Mouse (Mus musculus) forelimb bud, embryonic 11.5 days (tissue): ENCODE measurements around the gene Btaf1.
"Not testable (repeated sequence)": the region's sequence is repeated elsewhere in the genome, so short reads cannot be mapped to it uniquely, and the experiment has no call there.

Experiments
- DNase-seq: peaks from one replicate; pipeline ENCODE4 v3.0.0-alpha.2; 2012; ENCODE audit warnings: low read depth, low spot score

Btaf1 gene

DNA sequence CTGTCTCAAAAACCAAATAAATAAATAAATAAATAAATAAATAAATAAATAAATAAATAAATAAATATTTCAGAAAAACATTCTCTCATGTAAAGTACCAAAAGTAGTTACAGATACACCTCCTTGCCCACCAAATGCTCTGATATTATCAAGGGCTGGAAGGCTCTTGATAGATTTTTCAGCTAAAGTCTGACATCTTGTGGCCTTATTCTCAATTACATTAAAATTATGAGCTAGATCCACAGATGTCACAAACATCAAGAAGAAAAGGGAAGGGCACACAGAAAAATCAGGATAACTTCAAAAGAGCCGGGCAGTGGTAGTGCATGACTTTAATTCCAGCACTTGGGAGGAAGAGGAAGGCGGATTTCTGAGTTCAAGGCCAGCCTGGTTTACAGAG is 3.9 kb upstream of the Btaf1 start:
- no peak for DNase-seq

DNA sequence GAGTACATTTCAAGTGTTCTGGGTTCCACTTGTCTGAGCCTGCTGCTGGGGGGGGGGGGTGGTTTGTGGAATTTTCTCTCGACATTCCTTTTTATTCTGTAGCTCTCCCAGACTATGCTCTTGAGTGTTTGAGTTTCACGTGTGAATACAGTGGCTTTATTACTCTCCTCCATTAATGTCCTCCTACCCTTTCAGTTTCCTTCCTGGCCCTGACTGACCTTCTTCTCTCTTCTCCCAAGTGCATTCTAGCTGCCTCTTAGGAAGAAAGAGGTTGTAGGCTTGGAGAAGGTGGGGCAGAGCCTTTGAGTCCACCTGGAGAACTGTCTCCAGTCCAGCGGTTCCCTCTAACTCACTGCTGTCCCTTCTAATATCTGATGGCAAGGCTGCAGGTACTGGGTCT is 2.9 kb upstream of the Btaf1 start:
- DNase-seq, result no peak

DNA sequence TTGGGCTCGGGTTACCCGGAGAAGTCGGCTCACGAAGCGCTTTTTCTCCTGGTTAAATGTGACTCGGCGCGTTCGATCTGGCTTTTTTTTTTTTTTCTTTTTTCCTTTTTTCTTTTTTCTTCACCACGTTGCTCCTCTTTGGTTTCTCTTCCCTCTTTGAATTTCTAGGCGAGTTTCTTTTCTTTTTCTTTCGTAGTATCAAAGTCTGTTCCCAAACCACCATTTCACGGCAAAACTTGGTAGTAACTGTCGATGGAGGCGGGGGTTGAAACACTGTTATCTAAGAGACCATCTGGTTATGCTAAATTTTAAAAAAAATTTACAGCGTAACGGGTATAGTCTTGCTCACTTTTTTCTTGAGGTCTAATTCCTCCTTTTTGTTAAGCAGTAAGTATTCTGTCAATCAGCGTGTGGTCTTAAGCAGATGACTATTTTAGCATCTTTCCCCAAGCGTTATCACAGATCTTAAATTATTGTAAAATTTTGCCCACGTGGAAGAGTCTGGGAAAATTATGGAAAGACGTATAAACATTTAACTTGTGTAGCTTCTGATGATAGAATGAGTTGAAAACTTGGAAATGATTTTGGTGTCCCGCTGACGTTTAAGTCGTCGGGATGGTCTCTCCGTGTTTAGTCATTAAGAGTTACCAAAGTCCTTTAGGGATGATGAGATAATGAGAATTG is 816 bp downstream of the Btaf1 start:
- no peak for DNase-seq

DNA sequence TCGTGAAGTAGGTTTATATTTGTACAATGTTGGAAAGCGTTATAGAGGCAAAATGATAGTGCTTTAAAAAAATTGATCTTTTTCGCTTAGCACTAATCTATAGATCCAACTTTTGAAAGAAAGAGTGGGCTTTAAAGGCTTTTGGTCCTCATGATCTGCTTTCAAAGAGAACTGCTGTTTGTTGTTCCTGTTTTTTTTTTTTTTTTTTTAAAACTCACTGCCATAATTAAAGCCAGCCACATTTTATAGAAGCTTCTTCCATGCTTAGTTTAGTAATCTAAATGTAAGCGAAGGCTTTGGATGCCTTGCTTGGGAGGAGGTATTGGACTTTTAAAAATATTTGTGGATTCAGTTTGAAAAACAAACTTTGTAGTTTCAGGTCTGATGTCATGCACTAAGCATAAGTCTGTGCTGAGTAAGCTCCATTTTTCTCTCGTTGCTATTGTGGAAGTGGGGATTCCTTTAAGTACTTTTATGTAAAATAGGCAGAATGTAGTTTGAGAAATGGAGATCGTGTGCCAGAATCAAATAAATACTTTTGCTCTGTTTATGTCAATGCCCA is 2.0 kb downstream of the Btaf1 start:
- DNase-seq, result no peak

DNA sequence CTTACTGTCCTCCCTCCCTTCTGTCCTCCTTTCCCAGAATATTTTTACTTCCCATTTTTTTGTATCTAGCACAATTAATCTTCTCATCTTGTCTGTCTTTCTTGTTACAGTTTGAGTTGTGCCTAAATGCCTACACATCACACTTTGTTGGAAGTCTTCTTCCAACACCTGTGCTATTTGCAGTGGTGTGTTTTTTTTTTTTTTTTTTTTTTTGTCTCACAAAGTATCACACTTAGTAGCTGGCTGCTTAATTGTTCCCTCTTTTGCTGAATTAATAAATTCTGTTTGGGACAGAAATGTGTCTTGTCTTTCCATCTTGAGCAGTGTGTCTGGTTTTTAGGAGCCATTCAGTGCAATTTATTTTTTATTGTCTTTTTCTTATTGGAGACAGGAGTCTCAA is 3.9 kb downstream of the Btaf1 start:
- DNase-seq, result no peak

DNA sequence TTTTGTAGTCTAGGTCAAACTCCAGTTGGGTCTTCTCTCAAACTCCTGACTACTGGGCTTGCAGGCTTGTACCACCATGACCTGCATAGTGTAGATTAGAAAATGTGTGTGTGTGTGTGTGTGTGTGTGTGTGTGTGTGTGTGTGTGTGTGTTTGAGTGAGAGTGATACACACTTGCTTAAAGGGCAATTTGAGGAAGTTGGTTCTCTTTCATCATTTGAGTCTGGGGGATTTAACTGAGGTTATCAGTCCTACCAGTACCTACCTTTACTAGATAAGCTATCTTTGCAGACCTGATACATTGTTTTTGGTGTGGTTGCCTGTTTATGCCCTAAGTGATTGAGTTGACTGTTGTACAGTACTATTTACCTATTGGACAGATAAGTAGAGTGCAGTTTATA is 6.2 kb downstream of the Btaf1 start:
- DNase-seq, result no peak

DNA sequence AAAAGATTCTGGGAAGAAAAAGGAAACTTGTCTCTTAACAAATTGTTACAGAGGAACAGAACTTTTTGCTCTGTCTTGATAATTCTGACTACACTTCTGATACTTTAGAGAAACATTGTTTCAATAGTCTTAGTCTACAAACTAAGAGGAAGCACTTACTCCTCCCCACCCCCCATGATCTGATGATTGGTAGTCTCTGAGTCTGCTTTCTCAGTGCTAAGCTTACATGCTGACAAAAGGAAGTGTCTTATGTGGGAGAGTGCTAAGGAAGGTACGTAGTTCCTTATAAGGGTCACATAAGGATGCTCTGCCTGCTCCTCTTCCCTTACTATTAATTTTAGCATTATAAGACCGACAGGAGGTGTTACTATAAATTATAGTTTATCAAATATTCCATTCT is 6.7 kb downstream of the Btaf1 start:
- DNase-seq, result no peak

DNA sequence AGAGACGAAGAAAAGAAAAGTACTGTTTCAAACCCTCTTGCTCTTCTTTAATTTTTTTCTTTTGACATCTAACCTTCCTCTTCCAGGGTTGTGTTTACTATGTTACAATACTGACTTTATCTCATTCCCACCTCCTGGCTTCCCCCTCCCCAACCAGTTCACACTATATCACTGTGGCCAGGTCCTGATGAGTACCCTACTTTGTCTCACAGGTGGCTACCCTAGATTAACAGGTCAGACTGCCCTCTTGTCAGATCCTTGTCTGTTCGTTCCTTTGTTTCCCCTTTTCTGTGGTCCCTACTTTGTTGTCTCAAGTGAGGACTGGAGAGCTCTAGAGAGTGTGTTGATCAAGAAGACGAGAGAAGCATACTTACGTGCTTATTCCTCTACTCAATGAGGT is 10.4 kb downstream of the Btaf1 start:
- no peak for DNase-seq

DNA sequence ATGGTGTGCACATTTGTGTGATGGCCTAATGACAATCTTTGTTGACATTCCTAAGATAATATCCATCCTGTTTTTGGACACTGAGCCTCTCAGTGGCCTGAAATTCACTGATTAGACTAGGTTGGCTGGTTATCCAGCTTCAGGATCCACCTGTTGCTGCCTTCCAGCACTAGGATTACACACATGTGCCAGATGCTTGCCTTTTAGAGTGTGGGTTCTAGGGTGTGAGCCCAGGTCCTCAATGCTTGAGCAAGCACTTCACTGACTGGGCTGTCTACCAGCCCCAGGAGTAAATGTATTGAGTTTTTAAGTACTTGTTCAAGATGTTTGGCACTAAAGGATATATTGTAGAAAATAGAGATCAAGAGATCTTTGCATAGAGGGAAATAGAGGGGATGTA is 12.1 kb downstream of the Btaf1 start:
- no peak for DNase-seq

DNA sequence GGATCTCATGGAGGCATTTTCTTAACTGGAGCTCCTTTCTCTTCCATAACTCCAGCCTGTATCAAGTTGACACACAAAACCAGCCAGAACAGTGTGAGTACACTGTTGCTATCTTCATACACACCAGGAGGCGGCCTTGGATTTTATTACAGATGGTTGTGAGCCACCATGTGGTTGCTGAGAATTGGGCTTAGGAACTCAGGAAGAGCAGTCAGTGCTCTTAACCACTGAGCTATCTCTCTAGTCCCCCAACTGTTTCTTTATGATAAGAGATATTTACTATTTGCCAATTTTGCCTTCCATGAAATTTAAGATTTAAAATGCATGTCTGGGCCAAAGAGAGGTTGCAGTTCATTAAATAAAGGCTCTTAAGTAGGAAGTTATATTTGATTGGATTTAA is 14.2 kb downstream of the Btaf1 start:
- no peak for DNase-seq

DNA sequence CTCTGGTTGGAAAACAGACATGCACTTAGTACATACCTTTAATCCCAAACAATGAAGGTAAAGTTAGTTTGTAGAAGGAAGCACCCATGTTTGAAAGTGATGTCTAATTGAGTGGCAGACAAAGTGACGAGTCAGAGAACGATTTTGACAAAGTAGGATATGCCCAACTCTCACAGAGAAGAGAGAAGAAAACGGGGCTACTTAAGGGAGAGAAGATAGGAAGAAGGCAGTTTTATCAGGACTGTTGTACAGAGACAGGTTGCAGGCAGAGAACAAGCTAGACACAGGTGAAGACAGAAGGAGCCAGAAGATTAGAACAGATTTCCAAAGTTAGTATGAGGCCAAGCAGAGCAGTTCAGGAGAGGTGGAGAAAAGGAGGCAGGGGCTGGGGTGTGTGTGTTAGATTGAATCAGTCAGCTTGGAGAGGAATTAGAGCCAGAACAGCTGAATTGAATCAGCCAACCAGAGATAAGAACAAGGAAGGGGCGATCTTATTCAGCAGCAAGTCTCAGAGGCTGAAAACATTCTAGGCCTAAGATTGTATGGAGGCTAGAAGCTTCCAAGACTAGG is 27.8 kb downstream of the Btaf1 start:
- no peak for DNase-seq

DNA sequence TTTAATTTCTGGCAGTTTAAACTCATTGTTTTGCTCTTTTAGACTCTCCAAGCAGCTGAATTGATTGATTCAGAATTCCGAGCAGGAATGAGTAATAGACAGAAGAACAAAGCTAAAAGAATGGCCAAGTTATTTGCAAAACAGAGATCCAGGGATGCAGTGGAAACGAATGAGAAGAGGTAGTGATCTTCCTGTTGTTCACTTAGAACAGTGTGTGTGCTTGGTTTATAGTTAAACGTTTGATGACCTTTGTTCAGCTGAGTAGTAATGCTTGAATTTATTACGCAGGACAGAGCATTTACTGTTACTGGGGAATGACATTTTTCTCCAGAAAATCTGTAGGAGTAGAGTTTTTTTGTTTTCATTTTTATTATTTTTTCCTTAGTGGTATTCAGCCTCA is 32.5 kb downstream of the Btaf1 start:
- no peak for DNase-seq

DNA sequence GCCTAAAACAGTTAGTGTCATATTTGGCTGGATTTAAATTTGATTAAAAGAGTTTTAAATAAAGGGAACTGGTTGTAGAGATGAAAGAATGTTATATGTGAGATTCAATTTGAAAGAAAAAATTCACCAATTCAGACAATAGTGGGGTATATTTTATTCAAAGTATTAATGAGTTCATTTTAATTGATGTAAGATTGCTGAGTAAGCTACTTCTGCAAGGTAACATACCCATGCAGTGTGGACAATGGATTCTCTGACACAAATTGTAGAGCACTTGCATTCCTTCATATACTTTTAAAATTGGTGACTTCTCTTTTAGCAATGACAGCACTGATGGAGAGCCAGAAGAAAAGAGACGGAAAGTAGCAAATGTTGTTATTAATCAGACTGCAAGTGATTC is 35.4 kb downstream of the Btaf1 start:
- no peak for DNase-seq

DNA sequence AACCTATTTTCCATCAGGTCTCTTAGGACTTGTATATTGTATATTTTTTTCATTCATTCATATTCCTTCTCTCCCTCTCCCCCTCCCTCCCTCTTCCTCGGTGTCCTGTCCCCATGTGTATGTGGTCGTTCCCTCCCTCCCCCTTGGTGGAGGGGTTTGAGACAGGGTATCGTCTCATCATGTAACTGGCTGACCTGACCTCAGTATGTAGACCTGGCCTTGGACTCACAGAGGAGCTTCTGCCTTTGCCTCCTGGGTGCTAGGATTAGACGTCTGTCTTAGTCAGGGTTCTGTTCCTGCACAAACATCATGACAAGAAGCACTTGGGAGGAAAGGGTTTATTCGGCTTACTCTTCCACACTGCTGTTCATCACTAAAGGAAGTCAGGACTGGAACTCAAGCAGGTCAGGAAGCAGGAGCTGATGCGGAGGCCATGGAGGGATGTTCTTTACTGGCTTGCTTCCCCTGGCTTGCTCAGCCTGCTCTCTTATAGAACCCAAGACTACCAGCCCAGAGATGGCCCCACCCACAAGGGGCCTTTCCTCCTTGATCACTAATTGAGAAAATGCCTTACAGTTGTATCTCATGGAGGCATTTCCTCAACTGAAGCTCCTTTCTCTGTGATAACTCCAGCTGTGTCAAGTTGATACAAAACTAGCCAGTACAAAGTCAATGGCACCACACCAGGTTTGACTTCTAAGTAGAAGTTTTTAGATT is 36.8 kb downstream of the Btaf1 start:
- DNase-seq, result not testable (repeated sequence)

DNA sequence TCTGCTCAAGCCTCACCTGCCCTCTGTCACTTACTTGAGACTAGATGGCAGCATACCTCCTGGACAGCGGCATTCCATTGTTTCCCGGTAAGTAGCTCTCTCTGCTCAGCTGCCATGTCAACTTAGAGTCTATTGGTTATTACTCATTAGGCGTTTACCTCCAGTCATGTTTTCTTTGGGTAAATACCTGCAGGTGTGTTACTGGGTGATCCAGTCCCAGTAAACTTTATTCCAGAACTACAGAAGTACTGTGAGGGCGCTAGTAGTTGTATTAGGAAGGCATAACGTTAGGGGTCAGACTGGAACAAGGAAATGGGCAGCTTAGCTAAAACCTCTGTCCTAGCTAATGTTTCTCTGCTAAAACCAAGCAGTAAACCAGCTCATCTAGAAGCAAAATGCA is 78.7 kb downstream of the Btaf1 start:
- no peak for DNase-seq

DNA sequence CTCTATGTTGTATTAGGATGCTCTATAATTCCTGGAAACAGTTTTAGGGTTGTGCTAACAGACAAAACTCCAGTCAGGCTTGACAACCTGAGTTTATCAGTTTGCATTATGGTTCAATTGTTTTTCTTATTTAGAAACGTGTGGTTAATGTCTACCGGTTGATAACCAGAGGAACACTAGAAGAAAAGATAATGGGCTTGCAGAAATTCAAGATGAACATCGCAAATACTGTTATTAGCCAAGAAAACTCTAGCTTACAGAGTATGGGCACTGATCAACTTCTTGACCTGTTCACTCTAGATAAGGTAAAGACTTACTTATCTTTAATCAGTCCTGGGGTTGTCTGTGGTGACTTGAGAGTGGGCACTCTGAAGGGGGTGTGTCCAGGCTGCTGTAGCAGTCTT is 84.0 kb downstream of the Btaf1 start:
- no peak for DNase-seq

DNA sequence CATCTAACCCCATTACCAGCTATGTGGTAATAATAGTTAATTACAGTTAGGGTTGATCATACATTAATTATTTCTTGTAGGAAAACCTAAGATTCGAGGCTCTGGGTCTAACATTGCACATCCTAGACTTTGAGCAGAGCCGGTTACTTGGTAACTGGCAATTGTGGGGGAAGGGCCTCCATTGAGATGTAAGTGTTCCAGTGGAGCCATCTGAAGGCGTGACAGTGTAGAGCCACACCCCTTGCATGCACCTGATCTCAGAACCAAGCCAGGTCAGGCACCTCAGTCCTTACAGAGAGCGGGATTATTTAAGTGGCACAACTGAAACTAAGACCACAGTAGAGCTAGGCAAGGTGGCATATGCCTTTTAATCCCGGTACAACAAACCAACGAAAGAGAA is 87.6 kb downstream of the Btaf1 start:
- no peak for DNase-seq

DNA sequence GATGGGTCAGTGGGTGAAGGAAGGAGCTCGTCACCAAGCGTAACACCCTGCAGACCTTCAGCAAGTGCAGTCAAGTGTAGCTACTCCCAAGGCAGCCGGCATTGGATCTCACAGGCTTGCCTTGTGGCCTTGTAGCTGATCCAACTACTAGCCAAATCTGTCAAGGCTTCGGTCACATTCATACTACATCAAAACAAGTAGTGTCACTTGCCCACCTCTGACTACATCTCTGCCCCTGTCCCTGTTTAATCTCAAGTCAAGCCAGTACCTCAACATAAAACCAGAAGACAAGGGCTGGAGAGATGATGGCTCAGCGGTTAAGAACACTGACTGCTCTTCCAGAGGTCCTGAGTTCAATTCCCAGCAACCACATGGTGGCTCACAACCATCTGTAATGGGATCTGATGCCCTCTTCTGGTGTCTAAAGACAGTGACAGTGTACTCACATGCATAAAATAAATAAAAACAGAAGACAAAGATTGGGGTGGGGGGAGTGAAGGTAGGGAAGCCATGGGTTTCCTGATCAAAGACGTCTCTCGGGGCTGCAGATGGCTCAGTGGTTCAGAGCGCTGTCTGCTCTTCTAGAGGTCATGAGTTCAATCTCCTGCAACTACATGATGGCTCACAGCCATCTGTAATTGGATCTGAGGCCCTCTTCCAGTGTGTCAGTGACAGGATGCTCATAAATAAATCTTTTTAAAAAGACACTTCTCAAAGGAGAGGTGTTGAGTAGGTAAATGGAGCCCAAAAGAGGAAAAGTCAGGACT is 88.5 kb downstream of the Btaf1 start:
- DNase-seq, result no peak

DNA sequence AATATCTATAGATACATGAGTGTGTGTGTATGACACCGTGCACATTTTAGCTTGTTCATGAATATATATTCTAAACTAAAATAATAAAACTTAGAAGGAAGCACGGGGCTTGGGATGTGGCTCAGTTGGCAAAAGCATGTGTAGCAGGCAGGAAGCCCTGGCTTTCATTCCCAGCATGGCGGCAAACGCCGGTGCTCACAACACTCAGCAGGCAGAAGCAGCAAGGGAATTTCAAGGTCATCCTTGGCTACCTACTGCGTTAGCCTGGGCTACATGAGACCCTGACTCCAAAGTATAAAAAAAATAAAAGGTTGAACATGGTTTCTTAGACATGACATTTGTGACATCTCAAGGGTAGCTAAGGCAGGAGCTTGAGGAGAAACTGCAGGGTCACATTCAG is 91.0 kb downstream of the Btaf1 start:
- DNase-seq, result no peak

DNA sequence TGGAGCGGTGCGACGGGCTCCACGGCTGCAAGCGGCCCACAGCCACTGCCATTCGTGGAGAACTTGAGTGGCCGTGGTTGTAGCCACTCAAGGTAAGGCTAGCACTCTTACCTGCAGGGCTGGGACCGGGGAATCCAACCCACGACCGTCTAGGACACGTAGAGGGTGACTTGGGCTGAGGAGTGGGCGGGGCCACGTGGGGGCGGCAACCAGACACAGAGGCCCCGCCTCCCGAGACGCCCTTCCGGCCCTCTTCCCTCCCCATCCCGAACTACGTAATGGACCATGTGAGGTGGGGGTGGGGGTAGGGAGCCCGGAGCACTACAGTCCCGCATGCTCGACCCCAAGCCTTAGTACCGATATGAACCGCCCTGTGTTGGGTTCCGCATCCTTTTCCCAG is 92.5 kb downstream of the Btaf1 start:
- DNase-seq, result peak; percentile 78

DNA sequence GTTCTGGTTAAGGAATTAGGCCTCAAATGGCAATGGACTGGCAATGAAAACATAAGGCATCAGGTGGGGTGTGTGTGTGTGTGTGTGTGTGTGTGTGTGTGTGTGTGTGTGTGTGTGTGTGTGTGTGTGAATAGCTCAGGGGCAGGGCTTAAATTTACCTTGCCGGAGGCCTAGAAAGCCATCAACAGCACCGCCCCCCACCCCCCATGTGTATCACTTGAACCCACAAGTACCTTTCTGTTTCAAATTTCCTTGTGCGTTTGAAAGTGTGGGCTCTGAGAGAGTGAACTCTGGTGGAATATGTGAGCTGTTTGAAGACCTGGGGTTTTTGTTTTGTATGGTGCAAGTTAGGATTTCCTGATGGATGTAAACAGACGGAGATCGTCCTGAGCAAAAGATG is 93.1 kb downstream of the Btaf1 start:
- no peak for DNase-seq

DNA sequence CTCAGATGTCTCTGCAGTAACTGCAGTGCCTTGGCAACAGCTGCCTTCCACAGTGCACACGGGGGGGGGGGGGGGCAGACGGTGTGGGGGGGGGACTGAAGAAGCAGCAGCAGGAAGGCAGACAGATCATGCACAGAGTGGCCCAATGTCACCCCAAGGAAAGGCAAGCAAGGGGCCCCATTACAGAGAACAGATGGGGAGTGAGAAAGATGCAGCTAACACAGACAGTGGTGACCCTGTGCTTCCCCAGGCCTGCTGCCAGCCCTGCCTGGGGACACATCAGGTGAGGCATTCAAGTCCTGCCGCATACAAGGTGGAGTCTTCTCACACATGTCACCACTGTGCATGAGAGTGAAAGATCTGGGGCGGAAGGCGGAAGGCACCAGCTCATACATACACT is 94.7 kb downstream of the Btaf1 start:
- DNase-seq, result no peak
